Mouse (Mus musculus): ENCODE measurements around the gene Srf. TPM values are rescaled to one million over a fixed set of nuclear protein-coding genes. Genes with fewer than 3 reads are reported as not detected.

Gene Srf
- total and polyA plus RNA-seq, 2 experiments = 3.4 to 45.6 TPM

- TF ChIP-seq POLR2A (IDR thresholded peaks at IDR 0.05; ENCODE audit: extremely low read depth, insufficient read depth, low read length) (no peak), CTCF (IDR thresholded peaks at IDR 0.05; ENCODE audit: low read depth, low read length) (no peak)
- Histone ChIP-seq H3K9ac (ENCODE audit: low read depth, low read length) (no peak overlapping the region), H3K27ac (replicated peaks; ENCODE audit: insufficient read depth, low read depth, low read length) (no peak overlapping the region), H3K4me3 (ENCODE audit: insufficient read depth, low read depth, low read length) (no peak overlapping the region), H3K36me3 (ENCODE audit: control insufficient read depth, insufficient read depth, low read length) (no peaks in the 10 kb centered on the region), H3K27me3 (ENCODE audit: control insufficient read depth, insufficient read depth, low read length) (no peaks in the 10 kb centered on the region), H3K4me1 (ENCODE audit: control insufficient read depth, insufficient read depth, low read length) (peaks cover 4% of the 10 kb centered on the region), H3K79me2 (ENCODE audit: control insufficient read depth, insufficient read depth, low read length) (no peaks in the 10 kb centered on the region; the same call in 1 of the 2 replicates)
- no peak for DNase-seq (ENCODE audit: extremely low read depth, low read depth, low spot score)
- 67% methylated on average over 3 of the region's 3 CpGs for WGBS
Measured at GRCm38 (mm10) chr17:46547923-46548322, 8.1 kb downstream of the Srf start.

GRCm38 (mm10) chr17:46546995-46547394, 9.0 kb downstream of the Srf start:
- H3K27me3 ChIP-seq (ENCODE audit: control insufficient read depth, insufficient read depth, low read length) = no peaks in the 10 kb centered on the region
- no peak overlapping the region for H3K4me3 ChIP-seq (ENCODE audit: insufficient read depth, low read depth, low read length)
- WGBS = 54% methylated on average over 8 of the region's 8 CpGs
- TF ChIP-seq POLR2A (IDR thresholded peaks at IDR 0.05; ENCODE audit: extremely low read depth, insufficient read depth, low read length) (no peak), CTCF (IDR thresholded peaks at IDR 0.05; ENCODE audit: low read depth, low read length) (no peak)
- no peak overlapping the region for H3K27ac ChIP-seq (replicated peaks; ENCODE audit: insufficient read depth, low read depth, low read length)
- H3K4me1 ChIP-seq (ENCODE audit: control insufficient read depth, insufficient read depth, low read length) = peaks cover 4% of the 10 kb centered on the region
- H3K79me2 ChIP-seq (ENCODE audit: control insufficient read depth, insufficient read depth, low read length) = no peaks in the 10 kb centered on the region; the same call in 1 of the 2 replicates
- no peak overlapping the region for H3K9ac ChIP-seq (ENCODE audit: low read depth, low read length)
- DNase-seq (ENCODE audit: extremely low read depth, low read depth, low spot score) = no peak
- H3K36me3 ChIP-seq (ENCODE audit: control insufficient read depth, insufficient read depth, low read length) = no peaks in the 10 kb centered on the region

DNA sequence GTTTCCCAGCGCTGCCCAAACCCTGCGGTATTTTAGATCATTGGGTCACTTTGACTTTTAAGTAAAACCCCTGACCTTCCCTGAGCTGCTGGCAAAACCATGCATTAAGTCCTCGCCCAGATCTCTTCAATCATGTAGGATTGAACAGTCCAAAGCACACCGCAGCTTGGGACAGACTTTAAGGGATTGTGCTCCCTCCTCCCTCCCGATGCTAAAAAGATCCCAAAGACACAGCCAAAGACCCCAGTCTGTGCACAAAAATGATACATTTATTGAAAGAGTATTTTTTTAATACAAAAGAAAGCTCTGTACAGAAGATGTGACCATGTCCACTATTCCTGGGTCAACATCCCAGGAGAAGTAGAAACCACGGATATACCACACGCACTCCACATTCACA, 9.4 kb downstream of the Srf start:
- no peaks in the 10 kb centered on the region; the same call in 1 of the 2 replicates for H3K79me2 ChIP-seq (ENCODE audit: control insufficient read depth, insufficient read depth, low read length)
- WGBS = 49% methylated on average over 7 of the region's 7 CpGs
- TF ChIP-seq POLR2A (IDR thresholded peaks at IDR 0.05; ENCODE audit: extremely low read depth, insufficient read depth, low read length) = no peak
- no peak for TF ChIP-seq CTCF (IDR thresholded peaks at IDR 0.05; ENCODE audit: low read depth, low read length)
- H3K27me3 ChIP-seq (ENCODE audit: control insufficient read depth, insufficient read depth, low read length) = no peaks in the 10 kb centered on the region
- no peaks in the 10 kb centered on the region for H3K36me3 ChIP-seq (ENCODE audit: control insufficient read depth, insufficient read depth, low read length)
- DNase-seq (ENCODE audit: extremely low read depth, low read depth, low spot score) = no peak
- no peak overlapping the region; the same call in 1 of the 2 replicates for H3K9ac ChIP-seq (ENCODE audit: low read depth, low read length)
- H3K4me1 ChIP-seq (ENCODE audit: control insufficient read depth, insufficient read depth, low read length) = peaks cover 4% of the 10 kb centered on the region
- peak overlapping the region; percentile 84; the same call in 1 of the 2 replicates for H3K4me3 ChIP-seq (ENCODE audit: insufficient read depth, low read depth, low read length)
- H3K27ac ChIP-seq (replicated peaks; ENCODE audit: insufficient read depth, low read depth, low read length) = no peak overlapping the region

- H3K27ac ChIP-seq (replicated peaks; ENCODE audit: insufficient read depth, low read depth, low read length) = no peak within 1 kb of the TSS
Measured at GRCm38 (mm10) chr17:46545813-46546564, 10.0 kb downstream of the Srf start, which contains the start of gene Cul9. TSS of gene Cul9 (minus strand) at chr17:46546388.

GRCm38 (mm10) chr17:46543661-46544060, 12.3 kb downstream of the Srf start:
- DNase-seq (ENCODE audit: extremely low read depth, low read depth, low spot score) = no peak
- Histone ChIP-seq H3K27ac (replicated peaks; ENCODE audit: insufficient read depth, low read depth, low read length) (no peak overlapping the region), H3K27me3 (ENCODE audit: control insufficient read depth, insufficient read depth, low read length) (no peaks in the 10 kb centered on the region), H3K9ac (ENCODE audit: low read depth, low read length) (no peak overlapping the region), H3K36me3 (ENCODE audit: control insufficient read depth, insufficient read depth, low read length) (no peaks in the 10 kb centered on the region), H3K4me1 (ENCODE audit: control insufficient read depth, insufficient read depth, low read length) (peaks cover 4% of the 10 kb centered on the region), H3K79me2 (ENCODE audit: control insufficient read depth, insufficient read depth, low read length) (no peaks in the 10 kb centered on the region), H3K4me3 (ENCODE audit: insufficient read depth, low read depth, low read length) (no peak overlapping the region)
- 90% methylated on average over 12 of the region's 12 CpGs for WGBS
- no peak for TF ChIP-seq CTCF (IDR thresholded peaks at IDR 0.05; ENCODE audit: low read depth, low read length)
- no peak for TF ChIP-seq POLR2A (IDR thresholded peaks at IDR 0.05; ENCODE audit: extremely low read depth, insufficient read depth, low read length)

More at GRCm38 (mm10) chr17:46545813-46546564, 10.0 kb downstream of the Srf start, which contains the start of gene Cul9:
- Histone ChIP-seq H3K4me3 (ENCODE audit: insufficient read depth, low read depth, low read length) (peak within 1 kb of the TSS; percentile 84), H3K4me1 (ENCODE audit: control insufficient read depth, insufficient read depth, low read length) (peaks cover 4% of the 10 kb centered on the region), H3K79me2 (ENCODE audit: control insufficient read depth, insufficient read depth, low read length) (no peaks in the 10 kb centered on the region), H3K9ac (ENCODE audit: low read depth, low read length) (peak within 1 kb of the TSS; percentile 82), H3K27me3 (ENCODE audit: control insufficient read depth, insufficient read depth, low read length) (no peaks in the 10 kb centered on the region), H3K36me3 (ENCODE audit: control insufficient read depth, insufficient read depth, low read length) (no peaks in the 10 kb centered on the region)
- DNase-seq (ENCODE audit: extremely low read depth, low read depth, low spot score) = peak; percentile 53
- 3% methylated on average over 49 of the region's 49 CpGs for WGBS
- TF ChIP-seq POLR2A (IDR thresholded peaks at IDR 0.05; ENCODE audit: extremely low read depth, insufficient read depth, low read length) = 0 out of 2 replicates have a peak, but pooled peaks have one; percentile 25
- no peak for TF ChIP-seq CTCF (IDR thresholded peaks at IDR 0.05; ENCODE audit: low read depth, low read length)
